8 mouse cellular contexts compared by ENCODE assay signal in genomic region chr13:62624277-62624665, GRCm38 (mm10). TPM values are rescaled to one million over a fixed set of nuclear protein-coding genes. Genes with fewer than 3 reads are reported as not detected.
A peak's percentile ranks its signal among the peaks of the same experiment; 100 is the strongest.
DNase-seq lines count a peak whose midpoint lies in the region; ATAC-seq and TF ChIP-seq lines count a peak whose summit lies in the region.
"Not testable (repeated sequence)": the region's sequence is repeated elsewhere in the genome, so short reads cannot be mapped to it uniquely, and the experiment has no call there.

No protein-coding gene starts in this region.

- H3K4me2 ChIP-seq in forebrain, embryonic 12.5 days: peak overlapping the region; percentile 52
- H3K4me2 ChIP-seq in heart, postnatal 0 days (ENCODE audit: low read depth, low read length): peak overlapping the region; percentile 55
- peak overlapping the region; percentile 35 for H3K4me2 ChIP-seq in kidney, embryonic 14.5 days (replicated peaks; ENCODE audit: low read depth, low read length)
- peak overlapping the region; percentile 69 for H3K4me2 ChIP-seq in liver, embryonic 14.5 days (ENCODE audit: low read depth)
- H3K4me2 ChIP-seq in midbrain, embryonic 14.5 days (ENCODE audit: low read length): peak overlapping the region; percentile 52
- H3K4me2 ChIP-seq in stomach, embryonic 14.5 days (replicated peaks; ENCODE audit: low read depth, low read length): peak overlapping the region; percentile 40

- H3K4me3 ChIP-seq in cerebellum, adult 2 months (replicated peaks; ENCODE audit: insufficient read depth, low read depth, low read length): peak overlapping the region; percentile 29
- peak overlapping the region; percentile 47 for H3K4me3 ChIP-seq in forebrain, embryonic 12.5 days (replicated peaks)
- H3K4me3 ChIP-seq in heart, postnatal 0 days (ENCODE audit: low read depth, low read length): peak overlapping the region; percentile 45
- peak overlapping the region; percentile 39 for H3K4me3 ChIP-seq in kidney, embryonic 14.5 days (ENCODE audit: low read length)
- peak overlapping the region; percentile 55 to 91 for H3K4me3 ChIP-seq in liver, embryonic 14.5 days (ENCODE audit: insufficient read depth in 1 of 2, low read depth in 2 of 2, low read length in 2 of 2)
- peak overlapping the region; percentile 44 for H3K4me3 ChIP-seq in midbrain, embryonic 14.5 days (replicated peaks; ENCODE audit: low read depth, low read length)
- H3K4me3 ChIP-seq in stomach, embryonic 14.5 days (ENCODE audit: low read depth, low read length): peak overlapping the region; percentile 44

- not testable (repeated sequence) for H3K36me3 ChIP-seq in forebrain, embryonic 12.5 days (replicated peaks); heart, postnatal 0 days (replicated peaks; ENCODE audit: control insufficient read depth, insufficient read depth, low read length); kidney, embryonic 14.5 days (ENCODE audit: control insufficient read depth, insufficient read depth, low read length); liver, embryonic 14.5 days (replicated peaks; ENCODE audit: control insufficient read depth, insufficient read depth, low read depth); midbrain, embryonic 14.5 days (ENCODE audit: control insufficient read depth, insufficient read depth, low read length); stomach, embryonic 14.5 days (ENCODE audit: control insufficient read depth, insufficient read depth, low read length)

- H3K9ac ChIP-seq in forebrain, embryonic 12.5 days: peak overlapping the region; percentile 55; the same call in 1 of the 2 replicates
- H3K9ac ChIP-seq in heart, postnatal 0 days (replicated peaks; ENCODE audit: low read depth, low read length); stomach, embryonic 14.5 days (replicated peaks; ENCODE audit: low read depth, low read length): not testable (repeated sequence)
- peak overlapping the region; percentile 18; the same call in 1 of the 2 replicates for H3K9ac ChIP-seq in kidney, embryonic 14.5 days (ENCODE audit: low read depth, low read length)
- peak overlapping the region; percentile 48 for H3K9ac ChIP-seq in liver, embryonic 14.5 days (replicated peaks)
- H3K9ac ChIP-seq in midbrain, embryonic 14.5 days (replicated peaks; ENCODE audit: low read length): peak overlapping the region; percentile 49; the same call in 1 of the 2 replicates

- H3K4me1 ChIP-seq in cerebellum, adult 2 months (ENCODE audit: control insufficient read depth, insufficient read depth, low read length); forebrain, embryonic 12.5 days; heart, postnatal 0 days (ENCODE audit: control insufficient read depth, insufficient read depth); kidney, embryonic 14.5 days (ENCODE audit: control insufficient read depth, insufficient read depth, low read length); liver, embryonic 14.5 days (replicated peaks; ENCODE audit: control insufficient read depth in 2 of 2, insufficient read depth in 2 of 2, low read length in 1 of 2); midbrain, embryonic 14.5 days (ENCODE audit: control insufficient read depth, insufficient read depth, low read length); stomach, embryonic 14.5 days (ENCODE audit: control insufficient read depth, insufficient read depth, low read length): not testable (repeated sequence)

- TF ChIP-seq CTCF in cerebellum, adult 2 months (IDR thresholded peaks at IDR 0.05; ENCODE audit: borderline replicate concordance, insufficient read depth, low read depth, low read length); heart, postnatal 0 days (IDR thresholded peaks at IDR 0.05; ENCODE audit: low read depth); liver, embryonic 14.5 days (IDR thresholded peaks at IDR 0.05; ENCODE audit: low read depth): not testable (repeated sequence)

- H3K27me3 ChIP-seq in cerebellum, adult 2 months (ENCODE audit: control insufficient read depth, insufficient read depth, low read length); forebrain, embryonic 12.5 days; heart, postnatal 0 days (ENCODE audit: control insufficient read depth, insufficient read depth, low read length); kidney, embryonic 14.5 days (ENCODE audit: control insufficient read depth, insufficient read depth, low read length); liver, embryonic 14.5 days (ENCODE audit: control insufficient read depth, insufficient read depth, low read length); midbrain, embryonic 14.5 days (ENCODE audit: control insufficient read depth, insufficient read depth, low read length); stomach, embryonic 14.5 days (ENCODE audit: control insufficient read depth, insufficient read depth, low read length): not testable (repeated sequence)

- not testable (repeated sequence) for TF ChIP-seq EP300 in heart, postnatal 0 days (IDR thresholded peaks at IDR 0.05; ENCODE audit: low read depth); liver, embryonic 14.5 days (IDR thresholded peaks at IDR 0.05; ENCODE audit: low read depth)

- ATAC-seq in forebrain, embryonic 12.5 days (ENCODE audit: low FRiP score): peak; percentile 85
- ATAC-seq in heart, postnatal 0 days (ENCODE audit: insufficient read depth, low read depth): peak; percentile 33; the same call in 1 of the 2 replicates
- ATAC-seq in kidney, embryonic 14.5 days (ENCODE audit: low FRiP score, low TSS enrichment): peak; percentile 76; the same call in 1 of the 2 replicates
- peak; percentile 72 for ATAC-seq in liver, embryonic 14.5 days (ENCODE audit: insufficient read depth)
- ATAC-seq in midbrain, embryonic 14.5 days (ENCODE audit: low FRiP score, low TSS enrichment): peak; percentile 78; the same call in 1 of the 2 replicates
- peak; percentile 77; the same call in 1 of the 2 replicates for ATAC-seq in stomach, embryonic 14.5 days (ENCODE audit: insufficient number of reproducible peaks, insufficient read depth, low FRiP score, low read depth)

- not testable (repeated sequence) for H3K27ac ChIP-seq in cerebellum, adult 2 months (ENCODE audit: insufficient read depth, low read length); forebrain, embryonic 12.5 days; heart, postnatal 0 days (ENCODE audit: low read depth); kidney, embryonic 14.5 days (ENCODE audit: low read depth, low read length); liver, embryonic 14.5 days; midbrain, embryonic 14.5 days (replicated peaks; ENCODE audit: low read depth, low read length); stomach, embryonic 14.5 days (ENCODE audit: low read length)

- peak; percentile 1 for DNase-seq in CD4-positive, CD25-positive, alpha-beta regulatory T cell, adult 2 months (ENCODE audit: low read depth, low spot score)
- not testable (repeated sequence) for DNase-seq in cerebellum, adult 2 months; heart, postnatal 0 days (ENCODE audit: low spot score); liver, embryonic 14.5 days (ENCODE audit: low read depth in 3 of 3, low spot score in 3 of 3)
- peak; percentile 29 for DNase-seq in midbrain, embryonic 14.5 days

- not testable (repeated sequence) for TF ChIP-seq POLR2A in cerebellum, adult 2 months (IDR thresholded peaks at IDR 0.05; ENCODE audit: borderline replicate concordance, insufficient read depth, low read length)

- not testable (repeated sequence) for H3K9me3 ChIP-seq in forebrain, embryonic 12.5 days; heart, postnatal 0 days (replicated peaks; ENCODE audit: control insufficient read depth, low read length); kidney, embryonic 14.5 days (ENCODE audit: control insufficient read depth, low read length); liver, embryonic 14.5 days (ENCODE audit: control insufficient read depth, low read length); midbrain, embryonic 14.5 days (ENCODE audit: control insufficient read depth, low read length); stomach, embryonic 14.5 days (ENCODE audit: control insufficient read depth, low read depth, low read length)

- 5% methylated on average over 7 of the region's 7 CpGs for WGBS in cerebellum, adult 2 months
- WGBS in forebrain, embryonic 12.5 days: 7% methylated on average over 7 of the region's 7 CpGs
- WGBS in heart, postnatal 0 days: 9% methylated on average over 7 of the region's 7 CpGs
- WGBS in kidney, embryonic 14.5 days: 5% methylated on average over 7 of the region's 7 CpGs
- WGBS in liver, embryonic 14.5 days (ENCODE audit: insufficient replicate concordance): 10% methylated on average over 7 of the region's 7 CpGs
- 6% methylated on average over 7 of the region's 7 CpGs for WGBS in midbrain, embryonic 14.5 days
- WGBS in stomach, embryonic 14.5 days: 11% methylated on average over 7 of the region's 7 CpGs

RNA-seq across cellular contexts. Expression of gene 6720489N17Rik, which starts 0.3 kb away (rescaled TPM):
- polyA plus RNA-seq in cerebellum, adult 2 months (2012; rRNA removed): 1.7 and 1.8 TPM in 2 replicates
- polyA plus RNA-seq in forebrain, embryonic 12.5 days (2016; fragmentation: Nextera tagmentation; extraction: Ambion mirVana): 13.1 and 14.5 TPM in 2 replicates
- 3.3 and 3.6 TPM in 2 replicates for total RNA-seq in heart, postnatal 0 days (2014; rRNA removed; ENCODE audit: low replicate concordance)
- 4.1 and 4.9 TPM in 2 replicates for polyA plus RNA-seq in heart, postnatal 0 days (2015; fragmentation: Nextera tagmentation; extraction: Ambion mirVana)
- 16.6 and 20.0 TPM in 2 replicates for polyA plus RNA-seq in kidney, embryonic 14.5 days (2014; fragmentation: Nextera tagmentation; extraction: Ambion mirVana)
- 0.49 and 1.1 TPM in 2 replicates for polyA plus RNA-seq in liver, embryonic 14.5 days (2012; rRNA removed)
- polyA plus RNA-seq in liver, embryonic 14.5 days (2014; fragmentation: Nextera tagmentation; extraction: Ambion mirVana): 3.1 and 3.5 TPM in 2 replicates
- 12.0 and 12.2 TPM in 2 replicates for polyA plus RNA-seq in midbrain, embryonic 14.5 days (2014; fragmentation: Nextera tagmentation; extraction: Ambion mirVana)
- polyA plus RNA-seq in stomach, embryonic 14.5 days (2014; fragmentation: Nextera tagmentation; extraction: Ambion mirVana): 12.8 and 15.1 TPM in 2 replicates

RNA-seq across cellular contexts. Expression of gene Zfp934, which starts 53.3 kb away (rescaled TPM):
- polyA plus RNA-seq in cerebellum, adult 2 months (2012; rRNA removed): 6.3 and 6.9 TPM in 2 replicates
- 18.2 and 19.1 TPM in 2 replicates for polyA plus RNA-seq in forebrain, embryonic 12.5 days (2016; fragmentation: Nextera tagmentation; extraction: Ambion mirVana)
- total RNA-seq in heart, postnatal 0 days (2014; rRNA removed; ENCODE audit: low replicate concordance): 4.9 and 7.0 TPM in 2 replicates
- polyA plus RNA-seq in heart, postnatal 0 days (2015; fragmentation: Nextera tagmentation; extraction: Ambion mirVana): 6.6 and 7.4 TPM in 2 replicates
- 24.7 and 27.6 TPM in 2 replicates for polyA plus RNA-seq in kidney, embryonic 14.5 days (2014; fragmentation: Nextera tagmentation; extraction: Ambion mirVana)
- polyA plus RNA-seq in liver, embryonic 14.5 days (2012; rRNA removed): 2.7 and 3.7 TPM in 2 replicates
- 5.3 and 6.0 TPM in 2 replicates for polyA plus RNA-seq in liver, embryonic 14.5 days (2014; fragmentation: Nextera tagmentation; extraction: Ambion mirVana)
- 13.6 and 14.9 TPM in 2 replicates for polyA plus RNA-seq in midbrain, embryonic 14.5 days (2014; fragmentation: Nextera tagmentation; extraction: Ambion mirVana)
- 20.3 and 25.0 TPM in 2 replicates for polyA plus RNA-seq in stomach, embryonic 14.5 days (2014; fragmentation: Nextera tagmentation; extraction: Ambion mirVana)

Comparison
In these comparisons a context has a peak if more than half of its experiments do, and no peak if none do; other contexts are left out.
1. ATAC-seq: peak in every context shown above with its lines; median percentile 85 in forebrain, embryonic 12.5 days; 78 in midbrain, embryonic 14.5 days; 77 in stomach, embryonic 14.5 days; 76 in kidney, embryonic 14.5 days; 72 in liver, embryonic 14.5 days; 33 in heart, postnatal 0 days.